In genomic region chr17:33991788-33992664, GRCm38 (mm10) we compare ENCODE assay signal across 7 mouse cellular contexts. TPM values are rescaled to one million over a fixed set of nuclear protein-coding genes. Genes with fewer than 3 reads are reported as not detected.
A peak's percentile ranks its signal among the peaks of the same experiment; 100 is the strongest.
DNase-seq lines count a peak whose midpoint lies in the region; ATAC-seq and TF ChIP-seq lines count a peak whose summit lies in the region.

No protein-coding gene starts in this region.

- no peaks in the 10 kb centered on the region for H3K27me3 ChIP-seq in hindbrain, embryonic 11.5 days (ENCODE audit: control insufficient read depth, insufficient read depth, low read length)
- H3K27me3 ChIP-seq in lung, embryonic 14.5 days (ENCODE audit: insufficient read depth, low read length) = no peaks in the 10 kb centered on the region

- no peak overlapping the region for H3K9ac ChIP-seq in hindbrain, embryonic 11.5 days (ENCODE audit: low read depth, low read length)
- no peak overlapping the region for H3K9ac ChIP-seq in lung, embryonic 14.5 days

- peak; percentile 84 for TF ChIP-seq CTCF in lung, embryonic 14.5 days (IDR thresholded peaks at IDR 0.05; ENCODE audit: low read depth)

- H3K4me1 ChIP-seq in hindbrain, embryonic 11.5 days (replicated peaks; ENCODE audit: control insufficient read depth, insufficient read depth, low read length) = no peaks in the 10 kb centered on the region
- H3K4me1 ChIP-seq in lung, embryonic 14.5 days (ENCODE audit: insufficient read depth) = no peaks in the 10 kb centered on the region

- H3K4me3 ChIP-seq in hindbrain, embryonic 11.5 days (ENCODE audit: low read depth, low read length) = no peak overlapping the region
- no peak overlapping the region for H3K4me3 ChIP-seq in lung, embryonic 14.5 days (ENCODE audit: low read depth, low read length)

- H3K36me3 ChIP-seq in hindbrain, embryonic 11.5 days (ENCODE audit: control insufficient read depth, insufficient read depth, low read length) = no peaks in the 10 kb centered on the region
- H3K36me3 ChIP-seq in lung, embryonic 14.5 days (ENCODE audit: insufficient read depth) = no peaks in the 10 kb centered on the region

- no peaks in the 10 kb centered on the region for H3K9me3 ChIP-seq in hindbrain, embryonic 11.5 days (ENCODE audit: control insufficient read depth, low read length)
- H3K9me3 ChIP-seq in lung, embryonic 14.5 days (ENCODE audit: low read depth, low read length) = no peaks in the 10 kb centered on the region

- DNase-seq in right cerebral cortex, adult 2 months (ENCODE audit: low spot score in 2 of 2) = peak; percentile 14 to 34
- DNase-seq in right cerebral cortex, postnatal 25 days = no peak
- DNase-seq in cerebellum, postnatal 36 days = peak; percentile 46 to 71
- DNase-seq in hindbrain, embryonic 11.5 days (ENCODE audit: low spot score) = peak; percentile 83
- DNase-seq in lung, embryonic 14.5 days = peak; percentile 91
- DNase-seq in retina, adult 2 months (ENCODE audit: low read depth, low spot score) = peak; percentile 61

- no peak overlapping the region for H3K27ac ChIP-seq in hindbrain, embryonic 11.5 days (ENCODE audit: low read depth, low read length)
- H3K27ac ChIP-seq in lung, embryonic 14.5 days (ENCODE audit: low read depth) = no peak overlapping the region

- ATAC-seq in activated CD4-positive, CD25-positive, alpha-beta regulatory T cell, adult 4 months = peak; percentile 50
- ATAC-seq in hindbrain, embryonic 11.5 days (ENCODE audit: low FRiP score) = no peak
- peak; percentile 21; the same call in 1 of the 2 replicates for ATAC-seq in lung, embryonic 14.5 days (ENCODE audit: insufficient read depth)

- no peak overlapping the region for H3K4me2 ChIP-seq in hindbrain, embryonic 11.5 days (replicated peaks; ENCODE audit: low read depth, low read length)
- H3K4me2 ChIP-seq in lung, embryonic 14.5 days = no peak overlapping the region

- 33% methylated on average over 10 of the region's 10 CpGs for WGBS in hindbrain, embryonic 11.5 days
- 33% methylated on average over 10 of the region's 10 CpGs for WGBS in lung, embryonic 14.5 days

RNA-seq across cellular contexts. Expression of gene H2-K1, which starts 8.1 kb away (rescaled TPM):
- polyA plus RNA-seq in activated CD4-positive, CD25-positive, alpha-beta regulatory T cell, adult 4 months (2017; shearing (Covaris generic)) = 1,000 to 10,000 TPM; 4,668 to 6,585 TPM
- 18.7 and 19.4 TPM in 2 replicates for polyA plus RNA-seq in hindbrain, embryonic 11.5 days (2014; fragmentation: Nextera tagmentation; extraction: Ambion mirVana)
- 24.4 and 32.9 TPM in 2 replicates for polyA plus RNA-seq in lung, embryonic 14.5 days (2014; fragmentation: Nextera tagmentation; extraction: Ambion mirVana)

RNA-seq across cellular contexts. Expression of gene Ring1, which starts 32.5 kb away (rescaled TPM):
- polyA plus RNA-seq in activated CD4-positive, CD25-positive, alpha-beta regulatory T cell, adult 4 months (2017; shearing (Covaris generic)) = 1 to 10 TPM; 2.2 to 3.4 TPM
- 5.9 and 6.3 TPM in 2 replicates for polyA plus RNA-seq in hindbrain, embryonic 11.5 days (2014; fragmentation: Nextera tagmentation; extraction: Ambion mirVana)
- 5.6 and 6.6 TPM in 2 replicates for polyA plus RNA-seq in lung, embryonic 14.5 days (2014; fragmentation: Nextera tagmentation; extraction: Ambion mirVana)

RNA-seq across cellular contexts. Expression of gene H2-Ke6, which starts 35.8 kb away (rescaled TPM):
- 10 to 100 TPM; 29.3 to 35.2 TPM for polyA plus RNA-seq in activated CD4-positive, CD25-positive, alpha-beta regulatory T cell, adult 4 months (2017; shearing (Covaris generic))
- 50.5 and 54.8 TPM in 2 replicates for polyA plus RNA-seq in hindbrain, embryonic 11.5 days (2014; fragmentation: Nextera tagmentation; extraction: Ambion mirVana)
- polyA plus RNA-seq in lung, embryonic 14.5 days (2014; fragmentation: Nextera tagmentation; extraction: Ambion mirVana) = 35.9 and 40.6 TPM in 2 replicates

RNA-seq across cellular contexts. Expression of gene Rps18, which starts 36.2 kb away (rescaled TPM):
- 1,000 to 10,000 TPM; 6,680 to 7,218 TPM for polyA plus RNA-seq in activated CD4-positive, CD25-positive, alpha-beta regulatory T cell, adult 4 months (2017; shearing (Covaris generic))
- 1,221 and 1,241 TPM in 2 replicates for polyA plus RNA-seq in hindbrain, embryonic 11.5 days (2014; fragmentation: Nextera tagmentation; extraction: Ambion mirVana)
- 2,038 and 2,085 TPM in 2 replicates for polyA plus RNA-seq in lung, embryonic 14.5 days (2014; fragmentation: Nextera tagmentation; extraction: Ambion mirVana)

RNA-seq across cellular contexts. Expression of gene Vps52, which starts 36.4 kb away (rescaled TPM):
- 10 to 100 TPM; 25.1 to 28.2 TPM for polyA plus RNA-seq in activated CD4-positive, CD25-positive, alpha-beta regulatory T cell, adult 4 months (2017; shearing (Covaris generic))
- polyA plus RNA-seq in hindbrain, embryonic 11.5 days (2014; fragmentation: Nextera tagmentation; extraction: Ambion mirVana) = 38.2 and 39.4 TPM in 2 replicates
- polyA plus RNA-seq in lung, embryonic 14.5 days (2014; fragmentation: Nextera tagmentation; extraction: Ambion mirVana) = 34.2 and 34.8 TPM in 2 replicates

Comparison
In these comparisons a context has a peak if more than half of its experiments do, and no peak if none do; other contexts are left out.
1. RNA of gene H2-K1, which starts 8.1 kb away (polyA plus RNA-seq): 4,668 to 6,585 TPM in activated CD4-positive, CD25-positive, alpha-beta regulatory T cell, adult 4 months; 24.4 to 32.9 TPM in lung, embryonic 14.5 days and 18.7 to 19.4 TPM in hindbrain, embryonic 11.5 days; every median in the first group is over 100 times any median in the second.